Mouse (Mus musculus): ENCODE measurements around the gene Slc6a21. TPM values are rescaled to one million over a fixed set of nuclear protein-coding genes. Genes with fewer than 3 reads are reported as not detected.

The Slc6a21 gene
- total and polyA plus RNA-seq, 3 experiments, result not detected

DNA sequence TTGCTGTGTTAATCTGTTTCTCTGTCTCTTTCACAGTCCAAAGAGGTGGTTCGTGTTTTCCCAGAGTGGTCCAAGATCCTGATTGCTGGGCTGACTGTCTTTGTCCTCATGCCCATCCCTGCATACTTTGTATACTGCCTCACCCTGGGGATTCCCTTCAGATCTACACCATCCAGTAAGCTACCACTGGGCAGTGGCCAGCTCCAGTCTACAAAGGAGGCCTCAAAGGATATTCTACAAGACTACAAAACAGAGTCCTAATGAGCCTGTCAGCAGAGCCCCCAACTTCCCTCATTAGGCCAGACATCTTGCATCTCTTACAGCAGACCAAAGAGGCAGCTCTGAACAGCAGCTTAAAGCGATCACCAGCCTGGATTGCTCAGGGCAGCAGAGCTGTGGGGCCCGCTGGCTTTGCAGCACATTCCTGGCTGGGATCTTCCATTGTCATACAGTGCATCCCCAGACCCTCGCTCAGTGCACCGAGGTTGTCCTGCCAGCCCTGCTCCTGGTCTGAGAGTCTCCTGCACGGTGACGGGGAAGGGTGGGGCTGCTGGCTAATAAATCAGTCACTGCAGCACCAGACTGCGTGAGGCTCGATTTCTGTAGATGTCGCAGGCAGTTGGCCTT, 4.4 kb upstream of the Slc6a21 start:
- Histone ChIP-seq H3K9ac (ENCODE audit: insufficient read depth, low read depth) (no peak overlapping the region), H3K4me3 (replicated peaks in 1 of 3; ENCODE audit: low read depth in 2 of 3, low read length in 2 of 3, poor library complexity in 1 of 3) (no peak overlapping the region), H3K4me1 (ENCODE audit: control insufficient read depth in 1 of 2, insufficient read depth in 2 of 2) (peaks cover 3 to 15% of the 10 kb centered on the region in 2 experiments; a peak in 3 of 4 replicates), H3K79me2 (replicated peaks; ENCODE audit: control insufficient read depth, extremely low read depth, insufficient read depth, poor library complexity, severe bottlenecking) (no peaks in the 10 kb centered on the region), H3K27ac (ENCODE audit: insufficient read depth, low read depth) (no peak overlapping the region), H3K36me3 (replicated peaks in 1 of 2; ENCODE audit: control insufficient read depth in 1 of 2, insufficient read depth in 1 of 2, low read length in 1 of 2) (no peaks in the 10 kb centered on the region), H3K27me3 (replicated peaks) (no peaks in the 10 kb centered on the region), H3K9me3 (replicated peaks; ENCODE audit: low read length) (peaks cover 6% of the 10 kb centered on the region), H3K4me2 (ENCODE audit: insufficient read depth, low read depth, poor library complexity, severe bottlenecking) (no peak overlapping the region)
- TF ChIP-seq ETS1 (conservative IDR thresholded peaks at IDR 0.05; ENCODE audit: low read depth, low read length) (no peak), MYC (IDR thresholded peaks at IDR 0.05; ENCODE audit: low read depth, low read length) (no peak), SMC3 (IDR thresholded peaks at IDR 0.05; ENCODE audit: low read depth, low read length) (no peak), ZMIZ1 (IDR thresholded peaks at IDR 0.05; ENCODE audit: low read depth, low read length) (no peak), ZC3H11A (IDR thresholded peaks at IDR 0.05; ENCODE audit: low read depth, low read length) (no peak), KAT2A (IDR thresholded peaks at IDR 0.05; ENCODE audit: insufficient replicate concordance, low read length) (no peak), RCOR1 (conservative IDR thresholded peaks at IDR 0.05; ENCODE audit: low read depth, low read length) (no peak), HCFC1 (IDR thresholded peaks at IDR 0.05; ENCODE audit: low read depth, low read length) (no peak), RAD21 (IDR thresholded peaks at IDR 0.05; ENCODE audit: low read depth, low read length) (no peak), USF1 (IDR thresholded peaks at IDR 0.05; ENCODE audit: low read depth, low read length) (no peak), IRF4 (IDR thresholded peaks at IDR 0.05; ENCODE audit: low read depth, low read length) (no peak), CTCF (conservative IDR thresholded peaks at IDR 0.05 in 1 of 2, IDR thresholded peaks at IDR 0.05 in 1 of 2; ENCODE audit: low read depth in 2 of 2, low read length in 2 of 2) (no peak), E2F4 (IDR thresholded peaks at IDR 0.05; ENCODE audit: insufficient replicate concordance, low read depth, low read length) (no peak), ZNF384 (IDR thresholded peaks at IDR 0.05; ENCODE audit: low read depth, low read length) (no peak), NELFE (IDR thresholded peaks at IDR 0.05; ENCODE audit: low read depth, low read length) (no peak), ELF1 (IDR thresholded peaks at IDR 0.05; ENCODE audit: low read depth, low read length) (no peak)
- dilution Hi-C loops (cut with MboI; ENCODE audit: extremely low pct_ligation_motif_present, extremely low pct_unique_long_range_greater_than_20kb, low sequenced_read_pairs) (no loop called here), in situ Hi-C loops (cut with MboI; ENCODE audit: low pct_ligation_motif_present, low pct_unique_long_range_greater_than_20kb, low sequenced_read_pairs) (loop anchor here (5.0 kb wide), 1 partner anchor 36 kb away; the partner anchor contains the start of gene Cd37)
- no peak for DNase-seq (ENCODE audit: extremely low read depth)

- H3K4me2 ChIP-seq (ENCODE audit: insufficient read depth, low read depth, poor library complexity, severe bottlenecking), result no peak overlapping the region
- no peak overlapping the region for H3K4me3 ChIP-seq (replicated peaks in 1 of 3; ENCODE audit: low read depth in 2 of 3, low read length in 2 of 3, poor library complexity in 1 of 3)
- H3K79me2 ChIP-seq (replicated peaks; ENCODE audit: control insufficient read depth, extremely low read depth, insufficient read depth, poor library complexity, severe bottlenecking), result no peaks in the 10 kb centered on the region
- in situ Hi-C loops (cut with MboI; ENCODE audit: low pct_ligation_motif_present, low pct_unique_long_range_greater_than_20kb, low sequenced_read_pairs) (loop anchor here (5.0 kb wide), 1 partner anchor 36 kb away; the partner anchor contains the start of gene Cd37), dilution Hi-C loops (cut with MboI; ENCODE audit: extremely low pct_ligation_motif_present, extremely low pct_unique_long_range_greater_than_20kb, low sequenced_read_pairs) (no loop called here)
- H3K36me3 ChIP-seq (replicated peaks in 1 of 2; ENCODE audit: control insufficient read depth in 1 of 2, insufficient read depth in 1 of 2, low read length in 1 of 2), result no peaks in the 10 kb centered on the region
- H3K9me3 ChIP-seq (replicated peaks; ENCODE audit: low read length), result peaks cover 6% of the 10 kb centered on the region
- DNase-seq (ENCODE audit: extremely low read depth), result no peak
- H3K9ac ChIP-seq (ENCODE audit: insufficient read depth, low read depth), result no peak overlapping the region
- no peak overlapping the region for H3K27ac ChIP-seq (ENCODE audit: insufficient read depth, low read depth)
- H3K4me1 ChIP-seq (ENCODE audit: control insufficient read depth in 1 of 2, insufficient read depth in 2 of 2), result peaks cover 3 to 21% of the 10 kb centered on the region in 2 experiments; a peak in 3 of 4 replicates
- H3K27me3 ChIP-seq (replicated peaks), result no peaks in the 10 kb centered on the region
- TF ChIP-seq ELF1 (IDR thresholded peaks at IDR 0.05; ENCODE audit: low read depth, low read length), result no peak
- no peak for TF ChIP-seq POLR2A (IDR thresholded peaks at IDR 0.05; ENCODE audit: low read depth, low read length)
- TF ChIP-seq POLR2AphosphoS2 (IDR thresholded peaks at IDR 0.05; ENCODE audit: low read depth, low read length), result no peak
- TF ChIP-seq NELFE (IDR thresholded peaks at IDR 0.05; ENCODE audit: low read depth, low read length), result no peak
- no peak for TF ChIP-seq TBP (conservative IDR thresholded peaks at IDR 0.05; ENCODE audit: low read depth, low read length)
- TF ChIP-seq MEF2A (IDR thresholded peaks at IDR 0.05; ENCODE audit: borderline replicate concordance, low read depth, low read length), result no peak
- TF ChIP-seq MAFK (IDR thresholded peaks at IDR 0.05; ENCODE audit: insufficient replicate concordance, low read length), result no peak
- TF ChIP-seq MAX (IDR thresholded peaks at IDR 0.05; ENCODE audit: low read length), result no peak
- no peak for TF ChIP-seq BHLHE40 (IDR thresholded peaks at IDR 0.05; ENCODE audit: low read depth, low read length)
- no peak for TF ChIP-seq TCF12 (IDR thresholded peaks at IDR 0.05; ENCODE audit: low read depth, low read length)
- TF ChIP-seq GABPA (IDR thresholded peaks at IDR 0.05; ENCODE audit: insufficient replicate concordance, low read depth, low read length), result no peak
- TF ChIP-seq ZKSCAN1 (IDR thresholded peaks at IDR 0.05; ENCODE audit: borderline replicate concordance, low read depth, low read length), result no peak
- TF ChIP-seq MXI1 (IDR thresholded peaks at IDR 0.05; ENCODE audit: low read depth, low read length), result no peak
- TF ChIP-seq RAD21 (IDR thresholded peaks at IDR 0.05; ENCODE audit: low read depth, low read length), result no peak
- no peak for TF ChIP-seq KAT2A (IDR thresholded peaks at IDR 0.05; ENCODE audit: insufficient replicate concordance, low read length)
- no peak for TF ChIP-seq RCOR1 (conservative IDR thresholded peaks at IDR 0.05; ENCODE audit: low read depth, low read length)
- no peak for TF ChIP-seq USF2 (conservative IDR thresholded peaks at IDR 0.05; ENCODE audit: low read depth, low read length)
- no peak for TF ChIP-seq CHD1 (IDR thresholded peaks at IDR 0.05; ENCODE audit: low read depth, low read length)
- TF ChIP-seq UBTF (IDR thresholded peaks at IDR 0.05; ENCODE audit: low read depth, low read length), result no peak
Observed at GRCm38 (mm10) chr7:45273672-45274071, 3.6 kb upstream of the Slc6a21 start.
